Mouse (Mus musculus): ENCODE results near the gene Nrd1. TPM values are rescaled to one million over a fixed set of nuclear protein-coding genes. Genes with fewer than 3 reads are reported as not detected.

Nrd1 gene
- polyA plus RNA-seq, 1 experiment from 2014 or later = 73.6 TPM

- Histone ChIP-seq H3K27ac (ENCODE audit: low read length) (no peak overlapping the region), H3K4me2 (ENCODE audit: low read length) (no peak overlapping the region), H3K4me3 (ENCODE audit: low read depth, low read length) (no peak overlapping the region), H3K9ac (ENCODE audit: low read depth, low read length) (no peak overlapping the region), H3K27me3 (ENCODE audit: control insufficient read depth, insufficient read depth, low read depth, low read length) (no peaks in the 10 kb centered on the region), H3K36me3 (ENCODE audit: control insufficient read depth, insufficient read depth, low read length) (no peaks in the 10 kb centered on the region), H3K4me1 (ENCODE audit: control insufficient read depth, insufficient read depth, low read length) (no peaks in the 10 kb centered on the region), H3K9me3 (replicated peaks; ENCODE audit: control insufficient read depth, low read length, poor library complexity, severe bottlenecking) (no peaks in the 10 kb centered on the region)
- ATAC-seq = no peak
- WGBS = 92% methylated on average over 5 of the region's 5 CpGs
Observed at GRCm38 (mm10) chr4:109092344-109092743, 91.9 kb downstream of the Nrd1 start.

- Histone ChIP-seq H3K4me2 (ENCODE audit: low read length) (no peak overlapping the region), H3K9ac (ENCODE audit: low read depth, low read length) (no peak overlapping the region), H3K9me3 (replicated peaks; ENCODE audit: control insufficient read depth, low read length, poor library complexity, severe bottlenecking) (no peaks in the 10 kb centered on the region), H3K4me3 (ENCODE audit: low read depth, low read length) (no peak overlapping the region), H3K4me1 (ENCODE audit: control insufficient read depth, insufficient read depth, low read length) (no peaks in the 10 kb centered on the region), H3K27ac (ENCODE audit: low read length) (no peak overlapping the region), H3K27me3 (ENCODE audit: control insufficient read depth, insufficient read depth, low read depth, low read length) (no peaks in the 10 kb centered on the region), H3K36me3 (ENCODE audit: control insufficient read depth, insufficient read depth, low read length) (no peaks in the 10 kb centered on the region)
- ATAC-seq = no peak
- 69% methylated on average over 2 of the region's 2 CpGs for WGBS
Observed at GRCm38 (mm10) chr4:109094269-109094668, 93.8 kb downstream of the Nrd1 start.

- 96% methylated on average over 3 of the region's 3 CpGs for WGBS
- ATAC-seq = no peak
Observed at GRCm38 (mm10) chr4:109098861-109099260, 98.4 kb downstream of the Nrd1 start.

GRCm38 (mm10) chr4:109102574-109102973 is 102.1 kb downstream of the Nrd1 start:
- Histone ChIP-seq H3K4me1 (ENCODE audit: control insufficient read depth, insufficient read depth, low read length) (no peaks in the 10 kb centered on the region), H3K27ac (ENCODE audit: low read length) (no peak overlapping the region), H3K9me3 (replicated peaks; ENCODE audit: control insufficient read depth, low read length, poor library complexity, severe bottlenecking) (no peaks in the 10 kb centered on the region), H3K36me3 (ENCODE audit: control insufficient read depth, insufficient read depth, low read length) (0 out of 2 replicates have a peak, but pooled peaks cover 4% of the 10 kb centered on the region), H3K9ac (ENCODE audit: low read depth, low read length) (no peak overlapping the region), H3K4me2 (ENCODE audit: low read length) (no peak overlapping the region), H3K27me3 (ENCODE audit: control insufficient read depth, insufficient read depth, low read depth, low read length) (no peaks in the 10 kb centered on the region), H3K4me3 (ENCODE audit: low read depth, low read length) (no peak overlapping the region)
- WGBS = 90% methylated on average over 5 of the region's 5 CpGs
- ATAC-seq = no peak

More at GRCm38 (mm10) chr4:109098861-109099260, 98.4 kb downstream of the Nrd1 start:
- H3K9ac ChIP-seq (ENCODE audit: low read depth, low read length) = no peak overlapping the region
- H3K4me3 ChIP-seq (ENCODE audit: low read depth, low read length) = no peak overlapping the region
- H3K4me2 ChIP-seq (ENCODE audit: low read length) = no peak overlapping the region
- H3K9me3 ChIP-seq (replicated peaks; ENCODE audit: control insufficient read depth, low read length, poor library complexity, severe bottlenecking) = no peaks in the 10 kb centered on the region
- no peak overlapping the region for H3K27ac ChIP-seq (ENCODE audit: low read length)
- no peaks in the 10 kb centered on the region for H3K27me3 ChIP-seq (ENCODE audit: control insufficient read depth, insufficient read depth, low read depth, low read length)
- 0 out of 2 replicates have a peak, but pooled peaks cover 4% of the 10 kb centered on the region for H3K36me3 ChIP-seq (ENCODE audit: control insufficient read depth, insufficient read depth, low read length)
- H3K4me1 ChIP-seq (ENCODE audit: control insufficient read depth, insufficient read depth, low read length) = no peaks in the 10 kb centered on the region

GRCm38 (mm10) chr4:109103145-109103883 is 102.9 kb downstream of the Nrd1 start:
- Histone ChIP-seq H3K9ac (ENCODE audit: low read depth, low read length) (no peak overlapping the region), H3K4me2 (ENCODE audit: low read length) (no peak overlapping the region), H3K4me3 (ENCODE audit: low read depth, low read length) (no peak overlapping the region), H3K27ac (ENCODE audit: low read length) (no peak overlapping the region), H3K36me3 (ENCODE audit: control insufficient read depth, insufficient read depth, low read length) (0 out of 2 replicates have a peak, but pooled peaks cover 4% of the 10 kb centered on the region), H3K4me1 (ENCODE audit: control insufficient read depth, insufficient read depth, low read length) (no peaks in the 10 kb centered on the region), H3K9me3 (replicated peaks; ENCODE audit: control insufficient read depth, low read length, poor library complexity, severe bottlenecking) (no peaks in the 10 kb centered on the region), H3K27me3 (ENCODE audit: control insufficient read depth, insufficient read depth, low read depth, low read length) (no peaks in the 10 kb centered on the region)
- ATAC-seq = no peak
- 83% methylated on average over 9 of the region's 9 CpGs for WGBS

GRCm38 (mm10) chr4:109105254-109105653 is 104.8 kb downstream of the Nrd1 start:
- Histone ChIP-seq H3K4me2 (ENCODE audit: low read length) (no peak overlapping the region), H3K36me3 (ENCODE audit: control insufficient read depth, insufficient read depth, low read length) (0 out of 2 replicates have a peak, but pooled peaks cover 4% of the 10 kb centered on the region), H3K27me3 (ENCODE audit: control insufficient read depth, insufficient read depth, low read depth, low read length) (no peaks in the 10 kb centered on the region), H3K27ac (ENCODE audit: low read length) (no peak overlapping the region), H3K4me3 (ENCODE audit: low read depth, low read length) (no peak overlapping the region), H3K4me1 (ENCODE audit: control insufficient read depth, insufficient read depth, low read length) (no peaks in the 10 kb centered on the region), H3K9ac (ENCODE audit: low read depth, low read length) (no peak overlapping the region), H3K9me3 (replicated peaks; ENCODE audit: control insufficient read depth, low read length, poor library complexity, severe bottlenecking) (no peaks in the 10 kb centered on the region)
- no peak for ATAC-seq

- 0 out of 2 replicates have a peak, but pooled peaks cover 2% of the 10 kb centered on the region for H3K36me3 ChIP-seq (ENCODE audit: control insufficient read depth, insufficient read depth, low read length)
- no peak overlapping the region for H3K9ac ChIP-seq (ENCODE audit: low read depth, low read length)
- no peak overlapping the region for H3K4me3 ChIP-seq (ENCODE audit: low read depth, low read length)
- H3K27me3 ChIP-seq (ENCODE audit: control insufficient read depth, insufficient read depth, low read depth, low read length) = no peaks in the 10 kb centered on the region
- 78% methylated on average over 3 of the region's 3 CpGs for WGBS
- no peaks in the 10 kb centered on the region for H3K4me1 ChIP-seq (ENCODE audit: control insufficient read depth, insufficient read depth, low read length)
- H3K27ac ChIP-seq (ENCODE audit: low read length) = no peak overlapping the region
- no peaks in the 10 kb centered on the region for H3K9me3 ChIP-seq (replicated peaks; ENCODE audit: control insufficient read depth, low read length, poor library complexity, severe bottlenecking)
- H3K4me2 ChIP-seq (ENCODE audit: low read length) = no peak overlapping the region
- ATAC-seq = no peak
Observed at GRCm38 (mm10) chr4:109106034-109106433, 105.6 kb downstream of the Nrd1 start.

GRCm38 (mm10) chr4:109106594-109106993 is 106.1 kb downstream of the Nrd1 start:
- Histone ChIP-seq H3K27me3 (ENCODE audit: control insufficient read depth, insufficient read depth, low read depth, low read length) (no peaks in the 10 kb centered on the region), H3K27ac (ENCODE audit: low read length) (no peak overlapping the region), H3K9me3 (replicated peaks; ENCODE audit: control insufficient read depth, low read length, poor library complexity, severe bottlenecking) (no peaks in the 10 kb centered on the region), H3K4me1 (ENCODE audit: control insufficient read depth, insufficient read depth, low read length) (no peaks in the 10 kb centered on the region), H3K36me3 (ENCODE audit: control insufficient read depth, insufficient read depth, low read length) (no peaks in the 10 kb centered on the region), H3K4me2 (ENCODE audit: low read length) (no peak overlapping the region), H3K4me3 (ENCODE audit: low read depth, low read length) (no peak overlapping the region), H3K9ac (ENCODE audit: low read depth, low read length) (no peak overlapping the region)
- ATAC-seq = no peak

- no peaks in the 10 kb centered on the region for H3K4me1 ChIP-seq (ENCODE audit: control insufficient read depth, insufficient read depth, low read length)
- ATAC-seq = no peak
- H3K27ac ChIP-seq (ENCODE audit: low read length) = no peak overlapping the region
- H3K4me3 ChIP-seq (ENCODE audit: low read depth, low read length) = no peak overlapping the region
- WGBS = 88% methylated on average over 6 of the region's 6 CpGs
- H3K36me3 ChIP-seq (ENCODE audit: control insufficient read depth, insufficient read depth, low read length) = no peaks in the 10 kb centered on the region
- no peaks in the 10 kb centered on the region for H3K27me3 ChIP-seq (ENCODE audit: control insufficient read depth, insufficient read depth, low read depth, low read length)
- H3K9ac ChIP-seq (ENCODE audit: low read depth, low read length) = no peak overlapping the region
- H3K9me3 ChIP-seq (replicated peaks; ENCODE audit: control insufficient read depth, low read length, poor library complexity, severe bottlenecking) = no peaks in the 10 kb centered on the region
- no peak overlapping the region for H3K4me2 ChIP-seq (ENCODE audit: low read length)
Observed at GRCm38 (mm10) chr4:109109012-109109411, 108.6 kb downstream of the Nrd1 start.
